ENCODE assay signal across 26 mouse cellular contexts in the genomic region with DNA sequence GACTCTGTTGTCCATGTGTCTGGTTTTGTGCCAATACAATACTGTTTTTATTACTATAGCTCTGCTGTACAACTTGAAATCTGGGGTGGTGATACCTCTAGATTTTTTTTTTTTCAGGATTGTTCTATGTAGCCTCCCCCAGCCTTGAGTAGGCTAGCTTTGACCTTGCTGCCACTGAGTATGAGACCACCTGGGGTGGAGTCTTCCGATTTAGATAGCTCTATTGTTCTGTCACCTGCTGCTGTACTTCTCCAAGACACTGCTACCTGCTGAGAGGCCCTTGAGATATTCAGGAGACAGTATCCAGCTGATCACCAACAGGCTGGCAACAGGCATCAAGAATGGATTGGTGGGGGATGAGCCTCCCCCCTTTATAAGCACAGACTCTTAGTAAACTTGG. TPM values are rescaled to one million over a fixed set of nuclear protein-coding genes. Genes with fewer than 3 reads are reported as not detected.
"Had no signal": no experiment of that assay in that cellular context is flagged by ENCODE, and none has a peak within 500 bp of the region (broad histone marks: within the 10 kb centered on the region; RNA-seq: fewer than 3 reads in every experiment).

No protein-coding gene starts in this region.

- ATAC-seq: midbrain, embryonic 16.5 days had no signal

- H3K4me1 ChIP-seq: midbrain, embryonic 10.5 days; midbrain, embryonic 12.5 days; neural tube, embryonic 13.5 days; neural tube, embryonic 15.5 days had no signal

- DNase-seq: lung, embryonic 14.5 days; lung, postnatal 10 days; lung, postnatal 4 days; midbrain, embryonic 14.5 days; retina, postnatal 1 day; right cerebral cortex, adult 18-20 months; right cerebral cortex, postnatal 25 days; right cerebral cortex, postnatal 4 days; spleen, adult 18-20 months; thymus, adult 18-20 months; thymus, postnatal 14 days; thymus, postnatal 36 days had no signal

- H3K4me2 ChIP-seq: lung, embryonic 14.5 days; midbrain, embryonic 12.5 days; neural tube, embryonic 13.5 days; neural tube, embryonic 15.5 days had no signal

- H3K4me3 ChIP-seq: midbrain, embryonic 10.5 days; midbrain, embryonic 12.5 days; myocyte; neural tube, embryonic 13.5 days; neural tube, embryonic 15.5 days had no signal

- H3K27ac ChIP-seq: midbrain, embryonic 10.5 days; midbrain, embryonic 12.5 days; neural tube, embryonic 13.5 days; neural tube, embryonic 15.5 days had no signal

- H3K27me3 ChIP-seq: midbrain, embryonic 12.5 days; neural tube, embryonic 13.5 days; neural tube, embryonic 15.5 days had no signal

- H3K9ac ChIP-seq: lung, embryonic 14.5 days; midbrain, embryonic 12.5 days; neural tube, embryonic 13.5 days; neural tube, embryonic 15.5 days had no signal

- H3K36me3 ChIP-seq: midbrain, embryonic 10.5 days; midbrain, embryonic 12.5 days; neural tube, embryonic 13.5 days; neural tube, embryonic 15.5 days had no signal

RNA-seq across cellular contexts. Expression of gene Cd209g, which starts 13.4 kb away (rescaled TPM):
- total RNA-seq: megakaryocyte, adult 5-6 weeks; megakaryocyte-erythroid progenitor cell, adult 5-6 weeks had no signal
- polyA plus RNA-seq: lung, embryonic 14.5 days; lung, embryonic 16.5 days; midbrain, embryonic 10.5 days; midbrain, embryonic 12.5 days; midbrain, embryonic 14.5 days; midbrain, embryonic 16.5 days; myocyte; neural tube, embryonic 11.5 days; neural tube, embryonic 13.5 days; neural tube, embryonic 15.5 days; small intestine, adult 2 months; stomach, embryonic 14.5 days; stomach, embryonic 16.5 days; thymus, postnatal 0 days had no signal

RNA-seq across cellular contexts. Expression of gene Cd209f, which starts 41.6 kb away (rescaled TPM):
- total RNA-seq: megakaryocyte, adult 5-6 weeks; megakaryocyte-erythroid progenitor cell, adult 5-6 weeks had no signal
- polyA plus RNA-seq: lung, embryonic 14.5 days; lung, embryonic 16.5 days; midbrain, embryonic 10.5 days; midbrain, embryonic 12.5 days; midbrain, embryonic 14.5 days; myocyte; neural tube, embryonic 11.5 days; neural tube, embryonic 13.5 days; neural tube, embryonic 15.5 days; small intestine, adult 2 months; stomach, embryonic 14.5 days had no signal
